Mouse (Mus musculus): ENCODE results near the gene Olfr1097. TPM values are rescaled to one million over a fixed set of nuclear protein-coding genes. Genes with fewer than 3 reads are reported as not detected.

Olfr1097 gene
- not detected in 2 replicates for polyA plus RNA-seq (2012; rRNA removed)

GRCm38 (mm10) chr2:86892116-86892515 lies at the start of gene Olfr1097:
Gene Olfr1097, minus strand, starts transcription at chr2:86892216.
- TF ChIP-seq CTCF (conservative IDR thresholded peaks at IDR 0.05; ENCODE audit: insufficient read depth, insufficient read length, low read depth, low read length) (no peak), POLR2A (IDR thresholded peaks at IDR 0.05; ENCODE audit: low read depth, low read length) (no peak)
- H3K36me3 ChIP-seq (ENCODE audit: control insufficient read depth, insufficient read depth, low read length) = no peaks in the 10 kb centered on the region
- H3K4me1 ChIP-seq (ENCODE audit: control insufficient read depth, insufficient read depth, low read length) = no peaks in the 10 kb centered on the region
- whole genome bisulfite sequencing = 83% methylated on average over 1 of the region's 1 CpGs
- no peaks in the 10 kb centered on the region for H3K27me3 ChIP-seq (replicated peaks; ENCODE audit: control insufficient read depth, insufficient read depth, low read length)
- no peak for DNase-seq
- no peak within 1 kb of the TSS for H3K4me3 ChIP-seq (ENCODE audit: insufficient read depth, low read depth, low read length)
- no peak within 1 kb of the TSS for H3K27ac ChIP-seq (ENCODE audit: insufficient read depth, low read depth, low read length)

- Histone ChIP-seq H3K4me1 (ENCODE audit: control insufficient read depth, insufficient read depth, low read length) (no peaks in the 10 kb centered on the region), H3K4me3 (ENCODE audit: insufficient read depth, low read depth, low read length) (no peak overlapping the region), H3K27me3 (replicated peaks; ENCODE audit: control insufficient read depth, insufficient read depth, low read length) (no peaks in the 10 kb centered on the region), H3K36me3 (ENCODE audit: control insufficient read depth, insufficient read depth, low read length) (no peaks in the 10 kb centered on the region), H3K27ac (ENCODE audit: insufficient read depth, low read depth, low read length) (no peak overlapping the region)
- TF ChIP-seq POLR2A (IDR thresholded peaks at IDR 0.05; ENCODE audit: low read depth, low read length) = no peak
- TF ChIP-seq CTCF (conservative IDR thresholded peaks at IDR 0.05; ENCODE audit: insufficient read depth, insufficient read length, low read depth, low read length) = no peak
- no peak for DNase-seq
Observed at GRCm38 (mm10) chr2:86926557-86926956, 34.5 kb upstream of the Olfr1097 start.

GRCm38 (mm10) chr2:86924445-86924844 lies 32.4 kb upstream of the Olfr1097 start, which contains the start of gene Olfr1098:
Gene Olfr1098, minus strand, starts transcription at chr2:86924545.
- no peak within 1 kb of the TSS for H3K27ac ChIP-seq (ENCODE audit: insufficient read depth, low read depth, low read length)
- H3K4me3 ChIP-seq (ENCODE audit: insufficient read depth, low read depth, low read length) = no peak within 1 kb of the TSS
- no peaks in the 10 kb centered on the region for H3K27me3 ChIP-seq (replicated peaks; ENCODE audit: control insufficient read depth, insufficient read depth, low read length)
- H3K36me3 ChIP-seq (ENCODE audit: control insufficient read depth, insufficient read depth, low read length) = no peaks in the 10 kb centered on the region
- 84% methylated on average over 1 of the region's 1 CpGs for WGBS
- no peak for TF ChIP-seq POLR2A (IDR thresholded peaks at IDR 0.05; ENCODE audit: low read depth, low read length)
- TF ChIP-seq CTCF (conservative IDR thresholded peaks at IDR 0.05; ENCODE audit: insufficient read depth, insufficient read length, low read depth, low read length) = no peak
- H3K4me1 ChIP-seq (ENCODE audit: control insufficient read depth, insufficient read depth, low read length) = no peaks in the 10 kb centered on the region
- no peak for DNase-seq

DNA sequence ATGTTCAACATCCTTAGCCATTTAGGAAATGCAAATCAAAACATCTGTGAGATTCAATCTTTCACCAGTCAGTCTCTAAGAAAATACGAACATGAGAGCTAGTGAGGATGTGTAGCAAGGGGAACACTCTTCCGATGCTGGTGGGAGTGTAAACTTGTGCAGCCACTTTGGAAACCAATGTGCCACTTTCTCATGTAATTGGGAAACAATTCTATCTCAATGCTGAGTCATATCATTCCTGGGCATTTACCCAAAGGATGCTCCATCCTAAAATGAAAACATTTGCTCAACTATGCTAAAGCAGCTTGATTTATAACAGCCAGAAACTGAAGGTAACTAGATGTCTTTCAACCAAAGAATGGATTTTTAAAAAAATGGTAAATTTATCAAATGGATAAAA lies 13.6 kb upstream of the Olfr1097 start:
- no peaks in the 10 kb centered on the region for H3K27me3 ChIP-seq (replicated peaks; ENCODE audit: control insufficient read depth, insufficient read depth, low read length)
- WGBS = 87% methylated on average over 2 of the region's 2 CpGs
- H3K27ac ChIP-seq (ENCODE audit: insufficient read depth, low read depth, low read length) = no peak overlapping the region
- no peaks in the 10 kb centered on the region for H3K36me3 ChIP-seq (ENCODE audit: control insufficient read depth, insufficient read depth, low read length)
- H3K4me1 ChIP-seq (ENCODE audit: control insufficient read depth, insufficient read depth, low read length) = no peaks in the 10 kb centered on the region
- no peak for DNase-seq
- TF ChIP-seq POLR2A (IDR thresholded peaks at IDR 0.05; ENCODE audit: low read depth, low read length) (no peak), CTCF (conservative IDR thresholded peaks at IDR 0.05; ENCODE audit: insufficient read depth, insufficient read length, low read depth, low read length) (no peak)
- no peak overlapping the region for H3K4me3 ChIP-seq (ENCODE audit: insufficient read depth, low read depth, low read length)

DNA sequence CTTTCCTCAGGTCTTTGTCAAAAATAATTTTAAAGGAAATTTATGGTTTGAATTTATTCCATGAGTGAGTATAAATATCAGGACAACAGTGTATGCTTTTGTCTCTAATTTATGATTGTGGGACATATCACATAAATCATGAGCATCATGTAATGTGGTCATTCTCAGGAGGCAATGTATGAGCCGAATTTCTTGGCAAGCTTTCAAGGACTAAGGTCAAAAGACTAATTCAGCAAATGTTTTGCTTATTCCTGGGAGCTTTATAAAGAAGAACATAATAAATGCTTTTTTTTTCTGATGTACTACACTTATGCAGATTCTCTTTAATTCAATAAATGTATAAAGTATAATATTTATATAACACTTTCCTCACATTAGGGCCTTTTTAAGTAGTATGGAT lies 17.3 kb downstream of the Olfr1097 start, which contains the start of gene Gm13723:
TSS of gene Gm13723 (minus strand) at position 101 of the 400 bp plus-strand sequence.
- DNase-seq = no peak
- no peak for TF ChIP-seq CTCF (conservative IDR thresholded peaks at IDR 0.05; ENCODE audit: insufficient read depth, insufficient read length, low read depth, low read length)
- no peak for TF ChIP-seq POLR2A (IDR thresholded peaks at IDR 0.05; ENCODE audit: low read depth, low read length)

DNA sequence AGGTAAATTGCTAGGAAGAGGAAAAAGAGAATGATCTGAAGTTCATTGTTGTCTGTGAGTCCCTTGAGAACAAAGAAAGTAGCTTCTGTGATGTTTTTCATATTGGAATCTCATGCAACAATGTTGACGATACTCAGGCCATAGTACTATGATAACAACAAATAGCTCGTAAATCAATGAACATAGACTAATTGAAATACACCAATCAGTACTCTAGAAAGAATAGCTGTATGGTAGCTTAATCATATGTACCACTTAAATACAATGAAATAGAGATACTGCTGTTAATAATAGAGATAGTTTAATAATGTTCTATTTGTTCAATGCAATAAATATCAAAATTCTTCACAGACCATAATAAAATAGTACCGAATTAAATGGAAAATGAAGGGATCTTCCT lies 40.4 kb downstream of the Olfr1097 start, which contains the start of gene Olfr1095:
TSS of gene Olfr1095 (minus strand) at position 101 of the 400 bp plus-strand sequence.
- Histone ChIP-seq H3K27me3 (replicated peaks; ENCODE audit: control insufficient read depth, insufficient read depth, low read length) (no peaks in the 10 kb centered on the region), H3K4me3 (ENCODE audit: insufficient read depth, low read depth, low read length) (no peak within 1 kb of the TSS), H3K4me1 (ENCODE audit: control insufficient read depth, insufficient read depth, low read length) (no peaks in the 10 kb centered on the region), H3K36me3 (ENCODE audit: control insufficient read depth, insufficient read depth, low read length) (no peaks in the 10 kb centered on the region), H3K27ac (ENCODE audit: insufficient read depth, low read depth, low read length) (no peak within 1 kb of the TSS)
- no peak for TF ChIP-seq CTCF (conservative IDR thresholded peaks at IDR 0.05; ENCODE audit: insufficient read depth, insufficient read length, low read depth, low read length)
- TF ChIP-seq POLR2A (IDR thresholded peaks at IDR 0.05; ENCODE audit: low read depth, low read length) = no peak
- 87% methylated on average over 3 of the region's 3 CpGs for WGBS
- DNase-seq = no peak

More for the DNA sequence above, 17.3 kb downstream of the Olfr1097 start, which contains the start of gene Gm13723:
- H3K4me1 ChIP-seq (ENCODE audit: control insufficient read depth, insufficient read depth, low read length) = no peaks in the 10 kb centered on the region
- H3K27ac ChIP-seq (ENCODE audit: insufficient read depth, low read depth, low read length) = no peak within 1 kb of the TSS
- no peaks in the 10 kb centered on the region for H3K27me3 ChIP-seq (replicated peaks; ENCODE audit: control insufficient read depth, insufficient read depth, low read length)
- H3K4me3 ChIP-seq (ENCODE audit: insufficient read depth, low read depth, low read length) = no peak within 1 kb of the TSS
- no peaks in the 10 kb centered on the region for H3K36me3 ChIP-seq (ENCODE audit: control insufficient read depth, insufficient read depth, low read length)
- 28% methylated on average over 1 of the region's 1 CpGs for WGBS

Other genes with a start within 250 kb of the Olfr1097 start
- gene Olfr1085, start 230.2 kb downstream of the Olfr1097 start, polyA plus RNA-seq (2012; rRNA removed) = not detected in 2 replicates
- not detected in 2 replicates for gene Olfr1086, start 212.1 kb downstream of the Olfr1097 start, polyA plus RNA-seq (2012; rRNA removed)
- gene Olfr1087, start 193.8 kb downstream of the Olfr1097 start, polyA plus RNA-seq (2012; rRNA removed) = not detected in 2 replicates
- not detected in 2 replicates for gene Olfr1089, start 158.5 kb downstream of the Olfr1097 start, polyA plus RNA-seq (2012; rRNA removed)
- not detected in 2 replicates for gene Olfr1090, start 133.2 kb downstream of the Olfr1097 start, polyA plus RNA-seq (2012; rRNA removed)
- not detected in 2 replicates for gene Olfr1093, start 109.7 kb downstream of the Olfr1097 start, polyA plus RNA-seq (2012; rRNA removed)
- gene Olfr141, start 82.2 kb downstream of the Olfr1097 start, polyA plus RNA-seq (2012; rRNA removed) = not detected in 2 replicates
- gene Olfr1094, start 67.6 kb downstream of the Olfr1097 start, polyA plus RNA-seq (2012; rRNA removed) = not detected in 2 replicates
- gene Olfr1095, start 40.5 kb downstream of the Olfr1097 start, polyA plus RNA-seq (2012; rRNA removed) = not detected in 2 replicates
- gene Gm13723, start 17.4 kb downstream of the Olfr1097 start, polyA plus RNA-seq (2012; rRNA removed) = not detected in 2 replicates
- gene Olfr1098, start 32.3 kb upstream of the Olfr1097 start, polyA plus RNA-seq (2012; rRNA removed) = not detected in 2 replicates
- not detected in 2 replicates for gene Olfr1099, start 68.5 kb upstream of the Olfr1097 start, polyA plus RNA-seq (2012; rRNA removed)
- gene Olfr1100, start 87.7 kb upstream of the Olfr1097 start, polyA plus RNA-seq (2012; rRNA removed) = not detected in 2 replicates
- not detected in 2 replicates for gene Olfr1101, start 99.0 kb upstream of the Olfr1097 start, polyA plus RNA-seq (2012; rRNA removed)
- not detected in 2 replicates for gene Olfr1102, start 106.2 kb upstream of the Olfr1097 start, polyA plus RNA-seq (2012; rRNA removed)
- gene Olfr1104, start 134.9 kb upstream of the Olfr1097 start, polyA plus RNA-seq (2012; rRNA removed) = not detected in 2 replicates
- not detected in 2 replicates for gene Olfr1105, start 144.3 kb upstream of the Olfr1097 start, polyA plus RNA-seq (2012; rRNA removed)
- not detected in 2 replicates for gene Olfr1106, start 160.1 kb upstream of the Olfr1097 start, polyA plus RNA-seq (2012; rRNA removed)
- gene Olfr1107, start 183.6 kb upstream of the Olfr1097 start, polyA plus RNA-seq (2012; rRNA removed) = not detected in 2 replicates
- not detected in 2 replicates for gene Olfr1109, start 203.8 kb upstream of the Olfr1097 start, polyA plus RNA-seq (2012; rRNA removed)
- not detected in 2 replicates for gene Olfr259, start 222.4 kb upstream of the Olfr1097 start, polyA plus RNA-seq (2012; rRNA removed)
- gene Olfr1110, start 248.1 kb upstream of the Olfr1097 start, polyA plus RNA-seq (2012; rRNA removed) = not detected in 2 replicates